Mouse (Mus musculus) monocyte, adult 2 months (primary cell): ENCODE results near the gene P2rx5.

Experiments used
- DNase-seq, 2 experiments: peaks; one replicate each; pipeline ENCODE4 v3.0.0; 2022; ENCODE audit warnings: low spot score in 2 of 2, low read depth in 1 of 2

P2rx5 gene

GRCm38 (mm10) chr11:73175612-73176011 is 15.4 kb downstream of the P2rx5 start:
- DNase-seq: no peak

GRCm38 (mm10) chr11:73176186-73176585 is 16.0 kb downstream of the P2rx5 start:
- peak in 1 of 2 experiments; percentile 21 for DNase-seq

- DNase-seq: peak; percentile 91 to 92
These were observed 16.6 kb downstream of the P2rx5 start, which contains the start of the genes Emc6 and Tax1bp3 for GRCm38 (mm10) chr11:73176608-73177508. Gene Emc6 (minus strand): TSS chr11:73177037. Gene Tax1bp3 (plus strand): TSS chr11:73177083.

DNA sequence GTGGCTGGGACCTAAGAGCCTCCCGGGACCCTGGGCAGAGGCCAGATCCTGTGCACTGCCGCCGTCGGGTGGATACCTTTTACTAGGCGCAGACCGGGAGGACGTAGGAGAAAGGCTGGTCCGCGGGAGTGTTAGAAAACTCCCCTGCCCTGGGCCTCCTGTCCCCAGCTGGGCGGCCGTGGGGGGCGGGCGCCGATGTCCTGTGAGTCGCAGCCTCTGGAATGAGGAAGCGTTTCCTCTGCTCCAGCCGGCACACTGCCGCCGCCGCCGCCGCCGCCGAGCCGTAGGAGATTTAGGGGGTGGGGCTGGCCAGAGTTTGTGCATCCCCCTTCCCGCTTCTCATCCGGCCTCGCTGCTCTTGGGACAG is 17.3 kb downstream of the P2rx5 start:
- DNase-seq: peak in 1 of 2 experiments; percentile 52

GRCm38 (mm10) chr11:73177895-73178294 is 17.7 kb downstream of the P2rx5 start:
- DNase-seq: no peak

- DNase-seq: no peak
These were observed 25.8 kb downstream of the P2rx5 start for GRCm38 (mm10) chr11:73185872-73186615.

GRCm38 (mm10) chr11:73187231-73187630 is 27.0 kb downstream of the P2rx5 start:
- DNase-seq: no peak

GRCm38 (mm10) chr11:73193047-73193446 is 32.8 kb downstream of the P2rx5 start:
- peak in 1 of 2 experiments; percentile 16 for DNase-seq

- no peak for DNase-seq
These were observed 34.2 kb downstream of the P2rx5 start for GRCm38 (mm10) chr11:73194444-73194843.

DNA sequence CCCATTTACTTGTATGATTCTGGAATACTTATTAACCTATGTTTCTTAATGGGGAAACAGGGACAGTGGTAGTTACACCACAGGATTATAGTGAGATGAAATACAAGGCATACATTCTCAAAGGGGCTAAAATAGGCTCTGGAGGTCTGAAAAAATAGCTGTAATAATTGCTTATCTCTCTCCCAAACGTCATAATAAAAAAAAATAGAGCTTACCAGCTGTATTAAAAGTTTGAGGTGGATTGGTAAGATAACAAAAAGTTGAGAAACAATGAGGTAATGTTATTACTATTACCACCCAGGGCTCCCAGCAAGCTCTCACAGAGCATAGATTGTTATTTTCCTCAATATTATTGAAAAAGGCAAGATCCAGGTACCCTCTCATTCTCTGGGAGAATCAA is 38.0 kb downstream of the P2rx5 start:
- DNase-seq: no peak

DNA sequence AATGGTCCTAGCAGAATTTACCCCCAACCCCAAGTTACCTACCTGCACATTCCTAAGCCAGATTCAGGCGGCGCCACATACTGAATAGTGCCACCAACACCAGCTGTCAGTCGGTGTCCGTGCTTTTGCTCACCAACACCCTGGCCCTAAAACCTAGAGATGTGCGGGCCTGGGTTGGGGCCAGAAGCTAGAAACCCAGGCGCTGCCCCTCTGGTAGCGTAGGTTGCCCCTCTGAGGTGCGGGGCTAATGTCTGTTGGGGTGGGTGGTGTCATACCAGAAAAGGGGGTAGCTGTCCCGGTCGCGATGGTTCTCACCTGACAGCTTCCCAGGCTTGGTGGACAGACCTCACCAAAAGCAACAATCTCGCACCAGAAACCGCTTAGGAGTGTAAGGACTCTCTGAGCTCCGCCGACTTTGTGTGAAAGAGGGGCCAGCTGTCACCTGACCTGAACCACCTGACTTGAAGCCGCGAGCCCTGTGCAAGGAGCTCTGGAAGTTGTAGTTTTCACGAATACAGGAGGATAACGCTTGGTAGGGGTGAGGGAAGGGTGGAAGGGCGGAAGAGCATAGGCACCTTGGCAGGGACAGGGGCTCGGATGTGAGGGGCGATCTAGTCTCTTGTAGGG is 38.5 kb downstream of the P2rx5 start, which contains the start of gene Ctns:
Gene Ctns, minus strand, starts transcription at position 440 of the 627 bp plus-strand sequence.
- DNase-seq: peak in 1 of 2 experiments; percentile 57

DNA sequence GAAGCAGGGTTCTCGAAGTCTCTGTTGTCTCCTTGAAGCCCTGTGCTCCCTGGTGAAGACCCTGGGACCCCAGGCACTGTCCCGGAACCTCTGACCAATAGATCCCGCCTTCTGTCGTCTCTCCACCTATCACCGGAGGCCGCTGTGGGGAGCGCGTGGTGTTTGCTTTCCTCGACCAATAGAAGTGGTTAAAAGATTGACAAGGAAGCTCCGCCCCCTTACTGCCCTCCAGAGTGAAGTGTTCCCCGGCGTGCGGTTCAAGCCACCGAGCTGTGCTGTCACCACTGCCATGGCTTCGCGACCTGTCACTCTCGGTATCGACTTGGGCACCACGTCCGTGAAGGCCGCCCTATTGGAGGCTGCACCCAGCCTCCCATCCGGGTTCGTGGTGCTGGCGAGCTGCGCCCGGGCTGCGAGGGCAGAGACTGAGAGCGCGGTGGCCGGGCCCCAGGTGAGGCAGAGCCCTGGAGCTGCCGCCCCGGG is 39.0 kb downstream of the P2rx5 start, which contains the start of gene Shpk:
Gene Shpk, plus strand, starts transcription at position 231 of the 483 bp plus-strand sequence.
- peak; percentile 86 for DNase-seq

GRCm38 (mm10) chr11:73199879-73200278 is 39.7 kb downstream of the P2rx5 start:
- DNase-seq: peak in 1 of 2 experiments; percentile 4

- DNase-seq: no peak
These were observed 40.8 kb downstream of the P2rx5 start for GRCm38 (mm10) chr11:73201021-73201420.

- DNase-seq: no peak
These were observed 41.4 kb downstream of the P2rx5 start for GRCm38 (mm10) chr11:73201597-73201996.

GRCm38 (mm10) chr11:73203895-73204294 is 43.7 kb downstream of the P2rx5 start:
- DNase-seq: no peak

- no peak for DNase-seq
These were observed 45.0 kb downstream of the P2rx5 start for GRCm38 (mm10) chr11:73205194-73205593.

DNA sequence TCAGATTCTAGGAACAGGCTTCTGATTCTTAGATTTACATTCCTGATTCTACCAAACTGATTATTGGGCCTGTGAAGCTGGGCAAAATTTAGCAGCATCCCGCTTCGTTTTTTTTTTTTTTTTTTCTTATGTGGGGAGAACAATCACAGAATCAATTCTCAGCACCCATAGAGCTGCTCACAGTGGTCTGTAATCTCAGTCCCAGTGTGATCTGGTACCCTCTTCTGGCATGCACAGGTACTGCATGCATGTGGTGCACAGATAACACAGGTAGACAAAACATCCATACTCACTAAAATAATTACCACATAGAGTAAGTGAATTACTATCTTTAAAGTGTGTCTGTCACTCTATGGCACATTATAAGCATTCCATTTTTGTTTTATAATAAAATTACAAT is 47.4 kb downstream of the P2rx5 start:
- no peak for DNase-seq

GRCm38 (mm10) chr11:73213956-73214355 is 53.7 kb downstream of the P2rx5 start:
- no peak for DNase-seq

DNA sequence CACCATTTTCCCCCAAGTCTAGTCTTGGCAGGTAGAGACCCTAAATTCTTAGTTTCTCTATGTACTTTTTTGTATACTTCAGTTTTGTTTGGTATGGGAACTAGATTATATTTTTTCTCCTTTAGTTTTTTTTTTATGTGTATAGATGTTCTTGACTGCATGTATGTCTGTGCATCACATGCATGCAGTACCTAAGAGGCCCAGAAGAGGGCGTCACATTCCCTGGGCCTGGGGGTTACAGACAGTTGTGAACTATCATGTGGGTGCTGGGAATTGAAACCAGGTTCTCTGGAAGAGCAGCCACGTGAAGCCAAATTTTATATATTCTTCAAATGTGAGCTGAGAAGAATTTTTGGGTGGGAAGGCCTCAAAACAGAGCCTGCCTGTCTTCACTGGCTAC is 59.5 kb downstream of the P2rx5 start:
- no peak for DNase-seq

GRCm38 (mm10) chr11:73220651-73221050 is 60.4 kb downstream of the P2rx5 start:
- DNase-seq: no peak
